17 mouse cellular contexts compared by ENCODE assay signal in the genomic region with DNA sequence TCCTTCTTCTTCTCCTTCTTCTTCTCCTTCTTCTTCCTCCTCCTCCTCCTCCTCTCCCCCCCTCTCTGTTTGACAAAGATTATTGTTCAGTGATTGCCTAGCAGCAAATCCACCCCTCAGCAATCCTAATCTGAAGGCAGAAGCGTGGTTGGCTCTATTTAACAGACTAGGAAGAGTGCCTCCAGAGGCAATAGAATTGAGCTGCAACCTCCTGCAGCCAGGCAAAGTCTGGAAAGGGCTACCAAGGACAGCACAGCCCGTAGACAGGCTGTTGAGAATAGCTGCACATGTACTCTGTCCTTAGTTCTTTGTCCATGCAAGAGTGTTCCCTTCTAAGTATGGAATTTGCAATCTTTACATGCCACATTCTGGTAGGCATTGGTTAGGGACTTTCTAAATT.
A peak's percentile ranks its signal among the peaks of the same experiment; 100 is the strongest.
DNase-seq lines count a peak whose midpoint lies in the region; ATAC-seq and TF ChIP-seq lines count a peak whose summit lies in the region.
"Had no signal": no experiment of that assay in that cellular context is flagged by ENCODE, and none has a peak within 500 bp of the region (broad histone marks: within the 10 kb centered on the region; RNA-seq: fewer than 3 reads in every experiment).

No protein-coding gene starts in this region.

- TF ChIP-seq EP300 in MEL (IDR thresholded peaks at IDR 0.05; ENCODE audit: low read depth in 1 of 2, low read length in 2 of 2) = no peak

- no peak for TF ChIP-seq RAD21 in MEL (IDR thresholded peaks at IDR 0.05; ENCODE audit: low read depth, low read length)

- no peak overlapping the region for H3K4me3 ChIP-seq in kidney, embryonic 15.5 days (replicated peaks)
- no peak overlapping the region for H3K4me3 ChIP-seq in MEL (ENCODE audit: control insufficient read depth in 1 of 2, insufficient read depth in 1 of 2, low read depth in 2 of 2, low read length in 2 of 2)
- no peak overlapping the region for H3K4me3 ChIP-seq in forebrain, embryonic 16.5 days (replicated peaks; ENCODE audit: low read length)
- H3K4me3 ChIP-seq: heart, embryonic 13.5 days; limb, embryonic 13.5 days; liver, embryonic 15.5 days had no signal

- no peaks in the 10 kb centered on the region for H3K9me3 ChIP-seq in kidney, embryonic 15.5 days (replicated peaks)
- H3K9me3 ChIP-seq in MEL (replicated peaks; ENCODE audit: insufficient read depth, low read length) = no peaks in the 10 kb centered on the region
- H3K9me3 ChIP-seq in forebrain, embryonic 16.5 days (ENCODE audit: control insufficient read depth, low read length) = no peaks in the 10 kb centered on the region
- H3K9me3 ChIP-seq: heart, embryonic 13.5 days; limb, embryonic 13.5 days; liver, embryonic 15.5 days had no signal

- no peaks in the 10 kb centered on the region for H3K36me3 ChIP-seq in kidney, embryonic 15.5 days
- no peaks in the 10 kb centered on the region for H3K36me3 ChIP-seq in MEL (ENCODE audit: control insufficient read depth in 1 of 2, insufficient read depth in 2 of 2, low read length in 2 of 2)
- H3K36me3 ChIP-seq in forebrain, embryonic 16.5 days (ENCODE audit: control insufficient read depth, insufficient read depth) = no peaks in the 10 kb centered on the region
- H3K36me3 ChIP-seq: heart, embryonic 13.5 days; limb, embryonic 13.5 days; liver, embryonic 15.5 days had no signal

- no peak overlapping the region for H3K4me2 ChIP-seq in kidney, embryonic 15.5 days
- H3K4me2 ChIP-seq in forebrain, embryonic 16.5 days (ENCODE audit: low read length) = no peak overlapping the region
- H3K4me2 ChIP-seq: heart, embryonic 13.5 days; limb, embryonic 13.5 days; liver, embryonic 15.5 days had no signal

- peak; percentile 25 for DNase-seq in kidney, adult 11 months
- DNase-seq in 3T3-L1 (ENCODE audit: low read depth, low spot score) (peak; percentile 10), MEL (ENCODE audit: low read depth, low spot score) (peak; percentile 16)
- peak; percentile 17 to 47 for DNase-seq in kidney, postnatal 25 days
- no peak for DNase-seq in adrenal gland, postnatal 14 days
- DNase-seq: adrenal gland, postnatal 25 days; cerebellum, adult 8-10 months; gastrocnemius, postnatal 36 days; heart, postnatal 4 days; lung, postnatal 36 days; midbrain, embryonic 14.5 days; right cerebral cortex, postnatal 4 days had no signal

- TF ChIP-seq CTCF in MEL (IDR thresholded peaks at IDR 0.05 in 2 of 3, conservative IDR thresholded peaks at IDR 0.05 in 1 of 3; ENCODE audit: control insufficient read depth in 1 of 3, insufficient read depth in 1 of 3, low read depth in 2 of 3, low read length in 3 of 3, poor library complexity in 1 of 3, severe bottlenecking in 1 of 3) = no peak

- TF ChIP-seq POLR2A in MEL (IDR thresholded peaks at IDR 0.05; ENCODE audit: control insufficient read depth in 1 of 2, insufficient read depth in 1 of 2, low read depth in 1 of 2, low read length in 2 of 2, poor library complexity in 1 of 2) = no peak

- H3K9ac ChIP-seq in kidney, embryonic 15.5 days = no peak overlapping the region
- H3K9ac ChIP-seq in MEL (ENCODE audit: control insufficient read depth, low read depth, low read length, poor library complexity, severe bottlenecking) = no peak overlapping the region
- H3K9ac ChIP-seq in forebrain, embryonic 16.5 days (replicated peaks; ENCODE audit: low read depth, low read length) = no peak overlapping the region
- H3K9ac ChIP-seq: heart, embryonic 13.5 days; limb, embryonic 13.5 days; liver, embryonic 15.5 days had no signal

- no peak for ATAC-seq in kidney, embryonic 15.5 days (replicated peaks; ENCODE audit: low FRiP score)
- no peak for ATAC-seq in forebrain, embryonic 16.5 days

- H3K27ac ChIP-seq in kidney, embryonic 15.5 days = no peak overlapping the region
- H3K27ac ChIP-seq in MEL (ENCODE audit: control insufficient read depth, low read depth, low read length) = no peak overlapping the region
- no peak overlapping the region for H3K27ac ChIP-seq in forebrain, embryonic 16.5 days (ENCODE audit: low read length)
- H3K27ac ChIP-seq: heart, embryonic 13.5 days; limb, embryonic 13.5 days; liver, embryonic 15.5 days had no signal

- no peaks in the 10 kb centered on the region for H3K27me3 ChIP-seq in kidney, embryonic 15.5 days
- peaks cover 0 to 1% of the 10 kb centered on the region in 2 experiments; a peak in 2 of 4 replicates for H3K27me3 ChIP-seq in MEL (ENCODE audit: control insufficient read depth in 1 of 2, insufficient read depth in 2 of 2, low read length in 2 of 2)
- no peaks in the 10 kb centered on the region for H3K27me3 ChIP-seq in forebrain, embryonic 16.5 days (replicated peaks; ENCODE audit: control insufficient read depth, insufficient read depth, low read length)
- H3K27me3 ChIP-seq: heart, embryonic 13.5 days; limb, embryonic 13.5 days; liver, embryonic 15.5 days had no signal

- 40% methylated on average over 2 of the region's 2 CpGs for WGBS in kidney, embryonic 15.5 days
- 54% methylated on average over 2 of the region's 2 CpGs for WGBS in forebrain, embryonic 16.5 days

- H3K4me1 ChIP-seq in kidney, embryonic 15.5 days = no peaks in the 10 kb centered on the region
- no peaks in the 10 kb centered on the region for H3K4me1 ChIP-seq in MEL (ENCODE audit: control insufficient read depth in 1 of 2, insufficient read depth in 2 of 2, low read length in 2 of 2)
- H3K4me1 ChIP-seq in forebrain, embryonic 16.5 days (replicated peaks; ENCODE audit: control insufficient read depth, insufficient read depth, low read length) = 0 out of 2 replicates have a peak, but pooled peaks cover 2% of the 10 kb centered on the region
- H3K4me1 ChIP-seq: liver, embryonic 15.5 days had no signal

- no peaks in the 10 kb centered on the region for H3K79me2 ChIP-seq in MEL (ENCODE audit: control insufficient read depth, insufficient read depth, low read length, poor library complexity)

TF ChIP-seq in MEL, 35 proteins besides CTCF, POLR2A, EP300 and RAD21:
- TF ChIP-seq MEF2A (IDR thresholded peaks at IDR 0.05; ENCODE audit: extremely low read depth, insufficient replicate concordance, low read depth, low read length, poor library complexity, severe bottlenecking) (no peak), MAZ (IDR thresholded peaks at IDR 0.05; ENCODE audit: low read depth, low read length) (no peak), MAFK (IDR thresholded peaks at IDR 0.05; ENCODE audit: borderline replicate concordance, low read depth, low read length) (no peak), UBTF (IDR thresholded peaks at IDR 0.05; ENCODE audit: borderline replicate concordance, insufficient read depth, low read depth, low read length) (no peak), POLR2AphosphoS5 (IDR thresholded peaks at IDR 0.05; ENCODE audit: borderline replicate concordance, low read depth, low read length) (no peak), NELFE (IDR thresholded peaks at IDR 0.05; ENCODE audit: low read depth, low read length) (no peak), CHD1 (IDR thresholded peaks at IDR 0.05; ENCODE audit: low read depth, low read length) (no peak), BHLHE40 (IDR thresholded peaks at IDR 0.05; ENCODE audit: borderline replicate concordance, low read depth, low read length) (no peak), MYB (IDR thresholded peaks at IDR 0.05; ENCODE audit: low read depth, low read length) (no peak), GATA1 (IDR thresholded peaks at IDR 0.05; ENCODE audit: low read depth, low read length) (no peak)
TF ChIP-seq in MEL: peak in this region for 0.
